Mouse (Mus musculus) forebrain, embryonic 12.5 days (tissue): ENCODE data around the gene Rap2a. TPM values are rescaled to one million over a fixed set of nuclear protein-coding genes. Genes with fewer than 3 reads are reported as not detected.

Experiments used
- ATAC-seq: fragments of 200-750 bp; cut with Nextera tagmentation; 2 replicates; pipeline ENCODE4 v1.8.0; 2017; ENCODE audit warnings: moderate TSS enrichment; ENCODE audit not compliant: low FRiP score
- H3K27ac ChIP-seq: fragments of 300-500 bp; sonication (generic); 2 replicates; pipeline ENCODE4 v1.5.1; 2016; ENCODE audit warnings: mild to moderate bottlenecking
- H3K27me3 ChIP-seq: fragments of 300-500 bp; sonication (generic); 2 replicates; pipeline ENCODE4 v1.6.1; 2016; ENCODE audit warnings: mild to moderate bottlenecking
- H3K36me3 ChIP-seq: fragments of 300-500 bp; sonication (generic); replicated peaks from 2 replicates; pipeline ENCODE4 v1.6.1; 2016; ENCODE audit warnings: mild to moderate bottlenecking
- H3K4me1 ChIP-seq: fragments of 300-500 bp; sonication (generic); 2 replicates; pipeline ENCODE4 v1.6.1; 2016
- H3K4me2 ChIP-seq: fragments of 300-500 bp; sonication (generic); 2 replicates; pipeline ENCODE4 v1.6.1; 2016; ENCODE audit warnings: mild to moderate bottlenecking, moderate library complexity
- H3K4me3 ChIP-seq: fragments of 300-500 bp; sonication (generic); replicated peaks from 2 replicates; pipeline ENCODE4 v1.5.1; 2016; ENCODE audit warnings: mild to moderate bottlenecking
- H3K9ac ChIP-seq: fragments of 300-500 bp; sonication (generic); 2 replicates; pipeline ENCODE4 v1.6.1; 2016; ENCODE audit warnings: mild to moderate bottlenecking
- H3K9me3 ChIP-seq: fragments of 300-500 bp; sonication (generic); 2 replicates; pipeline ENCODE4 v1.6.1; 2016
- WGBS: fragments of 180-500 bp; shearing (Covaris S2); methylation state at CpG from one replicate; pipeline ENCODE4 v1.1.7; 2016; 5-methylcytosine and 5-hydroxymethylcytosine counted together
- polyA plus RNA-seq: library from polyadenylated mRNA; unstranded; fragments of >200 nt; fragmentation: Nextera tagmentation; extraction: Ambion mirVana; gene quantifications from 2 replicates; pipeline ENCODE4 v1.2.1, GENCODE M21; 2016

Gene Rap2a
- polyA plus RNA-seq, 1 experiment from 2014 or later = 21.4 TPM

DNA sequence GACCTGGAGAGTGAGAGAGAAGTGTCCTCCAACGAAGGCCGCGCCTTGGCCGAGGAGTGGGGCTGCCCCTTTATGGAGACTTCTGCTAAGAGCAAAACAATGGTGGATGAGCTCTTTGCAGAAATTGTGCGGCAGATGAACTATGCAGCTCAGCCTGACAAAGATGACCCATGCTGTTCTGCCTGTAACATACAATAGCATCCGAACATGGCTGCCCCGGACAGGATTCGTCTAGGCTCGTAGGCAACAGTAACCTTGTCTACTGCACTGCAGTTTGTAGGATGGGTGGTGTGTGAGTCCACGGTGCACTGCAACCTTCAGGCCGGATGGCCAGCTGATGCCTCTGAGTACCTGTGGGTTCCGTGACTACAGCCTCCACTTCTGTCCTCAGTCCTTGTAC lies 25.4 kb downstream of the Rap2a start:
- no peak overlapping the region for H3K4me3 ChIP-seq
- no peak overlapping the region for H3K27ac ChIP-seq
- ATAC-seq = no peak
- H3K36me3 ChIP-seq = peaks cover 10% of the 10 kb centered on the region
- H3K4me1 ChIP-seq = peaks cover 16% of the 10 kb centered on the region
- no peaks in the 10 kb centered on the region for H3K9me3 ChIP-seq
- H3K9ac ChIP-seq = no peak overlapping the region
- H3K4me2 ChIP-seq = no peak overlapping the region
- 92% methylated on average over 12 of the region's 12 CpGs for WGBS
- H3K27me3 ChIP-seq = no peaks in the 10 kb centered on the region

DNA sequence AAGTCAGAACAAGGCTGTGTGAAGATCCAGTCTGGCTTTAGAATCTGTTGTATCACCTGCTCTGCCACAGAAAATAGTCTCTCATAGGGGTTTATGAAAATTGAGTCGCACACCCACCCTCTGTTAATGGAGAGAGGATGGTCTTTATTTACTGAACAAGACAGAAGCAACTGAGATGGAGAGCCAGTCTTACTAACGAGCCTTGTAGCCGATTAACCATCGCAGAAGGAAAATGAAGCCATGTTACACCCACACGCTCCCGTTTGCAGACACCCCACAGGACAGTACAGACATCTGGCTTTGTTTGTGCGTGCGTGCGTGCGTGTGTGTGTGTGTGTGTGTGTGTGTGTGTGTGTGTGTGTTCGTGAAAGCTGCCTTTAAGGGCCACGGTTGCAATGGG lies 26.2 kb downstream of the Rap2a start:
- 77% methylated on average over 12 of the region's 12 CpGs for WGBS
- no peak for ATAC-seq

DNA sequence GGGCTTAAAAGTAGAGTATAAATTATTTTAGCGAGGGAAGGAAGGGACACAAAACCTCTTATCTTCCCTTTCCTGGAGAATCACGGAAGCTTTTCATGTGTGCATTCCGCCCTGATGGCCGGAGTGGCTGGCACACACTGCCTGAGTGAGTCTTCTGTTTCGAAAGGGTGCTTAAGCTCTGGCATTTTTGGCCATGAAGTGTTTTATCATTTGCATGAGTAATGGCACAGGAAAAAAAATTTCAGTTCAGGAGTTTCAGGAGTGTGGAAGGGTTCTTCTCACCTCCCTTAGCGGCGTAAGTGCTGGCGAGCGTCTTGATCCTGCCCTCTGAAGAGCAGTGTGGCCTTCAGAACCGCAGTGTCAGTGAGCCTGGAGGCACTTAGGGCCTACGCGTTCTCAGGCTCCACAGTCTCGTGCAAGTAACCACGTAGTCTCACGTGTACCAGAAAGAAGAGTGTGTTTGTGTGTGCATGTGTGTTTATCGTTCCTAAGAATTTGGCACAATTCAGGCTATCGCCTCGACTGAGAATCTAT lies 26.8 kb downstream of the Rap2a start:
- no peaks in the 10 kb centered on the region for H3K9me3 ChIP-seq
- 96% methylated on average over 18 of the region's 18 CpGs for WGBS
- ATAC-seq = no peak

More for the DNA sequence above, 26.2 kb downstream of the Rap2a start:
- peaks cover 16% of the 10 kb centered on the region for H3K4me1 ChIP-seq
- peaks cover 10% of the 10 kb centered on the region for H3K36me3 ChIP-seq
- no peak overlapping the region for H3K9ac ChIP-seq
- no peaks in the 10 kb centered on the region for H3K9me3 ChIP-seq
- H3K4me2 ChIP-seq = no peak overlapping the region
- H3K27me3 ChIP-seq = no peaks in the 10 kb centered on the region
- H3K4me3 ChIP-seq = no peak overlapping the region
- no peak overlapping the region for H3K27ac ChIP-seq

DNA sequence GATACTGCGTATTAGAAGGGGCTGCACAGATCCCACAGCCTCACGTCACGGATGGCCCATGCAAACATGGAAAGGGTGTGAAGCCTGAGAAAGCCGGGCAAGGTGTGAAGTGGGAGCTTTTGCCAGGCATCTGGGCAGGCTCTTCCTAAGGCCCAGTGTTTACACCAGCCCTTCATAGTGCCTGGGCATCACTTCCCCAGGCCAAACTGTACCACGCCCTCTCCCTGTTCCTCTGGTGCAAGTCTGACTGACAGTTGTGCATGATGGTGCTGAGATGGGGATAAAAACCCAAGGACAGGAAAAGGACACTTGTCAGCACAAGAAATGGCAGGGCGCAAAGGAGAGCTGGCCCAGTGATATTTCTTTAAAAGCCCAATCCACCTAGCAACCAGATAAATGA lies 27.7 kb downstream of the Rap2a start:
- H3K4me1 ChIP-seq = peaks cover 16% of the 10 kb centered on the region
- 93% methylated on average over 6 of the region's 6 CpGs for WGBS
- no peak overlapping the region for H3K4me2 ChIP-seq
- H3K27ac ChIP-seq = no peak overlapping the region
- no peaks in the 10 kb centered on the region for H3K27me3 ChIP-seq
- H3K9ac ChIP-seq = no peak overlapping the region
- no peak overlapping the region for H3K4me3 ChIP-seq
- no peak for ATAC-seq
- no peaks in the 10 kb centered on the region for H3K9me3 ChIP-seq
- peaks cover 10% of the 10 kb centered on the region for H3K36me3 ChIP-seq

More for the DNA sequence above, 26.8 kb downstream of the Rap2a start:
- Histone ChIP-seq H3K27me3 (no peaks in the 10 kb centered on the region), H3K9ac (no peak overlapping the region), H3K4me2 (no peak overlapping the region), H3K4me3 (no peak overlapping the region), H3K27ac (no peak overlapping the region), H3K4me1 (peaks cover 16% of the 10 kb centered on the region), H3K36me3 (peaks cover 10% of the 10 kb centered on the region)

DNA sequence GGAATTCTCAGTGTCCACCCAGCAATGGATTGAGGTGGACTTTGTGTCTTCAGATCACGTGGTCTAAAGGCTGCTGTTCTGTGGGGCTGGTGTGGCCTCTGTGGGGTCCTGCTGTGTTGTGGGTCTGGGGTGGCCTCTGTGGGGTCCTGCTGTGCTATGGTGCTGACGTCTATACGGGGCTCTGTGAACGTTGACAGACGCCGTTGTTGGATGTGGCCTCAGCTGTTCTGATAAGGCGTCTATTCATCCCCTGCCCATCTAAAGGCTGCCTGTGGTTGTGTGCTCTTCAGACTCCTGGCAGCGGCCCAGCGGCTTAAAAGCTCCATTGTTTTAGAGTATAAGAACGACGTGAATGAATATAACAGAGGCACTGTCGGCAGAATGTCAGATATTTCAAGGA lies 29.3 kb downstream of the Rap2a start:
- Histone ChIP-seq H3K4me1 (peaks cover 16% of the 10 kb centered on the region), H3K4me2 (no peak overlapping the region), H3K36me3 (peaks cover 10% of the 10 kb centered on the region), H3K9ac (no peak overlapping the region), H3K4me3 (no peak overlapping the region), H3K27me3 (no peaks in the 10 kb centered on the region), H3K27ac (peak overlapping the region; percentile 76), H3K9me3 (no peaks in the 10 kb centered on the region)
- ATAC-seq = peak; percentile 77
- WGBS = 18% methylated on average over 12 of the region's 12 CpGs

DNA sequence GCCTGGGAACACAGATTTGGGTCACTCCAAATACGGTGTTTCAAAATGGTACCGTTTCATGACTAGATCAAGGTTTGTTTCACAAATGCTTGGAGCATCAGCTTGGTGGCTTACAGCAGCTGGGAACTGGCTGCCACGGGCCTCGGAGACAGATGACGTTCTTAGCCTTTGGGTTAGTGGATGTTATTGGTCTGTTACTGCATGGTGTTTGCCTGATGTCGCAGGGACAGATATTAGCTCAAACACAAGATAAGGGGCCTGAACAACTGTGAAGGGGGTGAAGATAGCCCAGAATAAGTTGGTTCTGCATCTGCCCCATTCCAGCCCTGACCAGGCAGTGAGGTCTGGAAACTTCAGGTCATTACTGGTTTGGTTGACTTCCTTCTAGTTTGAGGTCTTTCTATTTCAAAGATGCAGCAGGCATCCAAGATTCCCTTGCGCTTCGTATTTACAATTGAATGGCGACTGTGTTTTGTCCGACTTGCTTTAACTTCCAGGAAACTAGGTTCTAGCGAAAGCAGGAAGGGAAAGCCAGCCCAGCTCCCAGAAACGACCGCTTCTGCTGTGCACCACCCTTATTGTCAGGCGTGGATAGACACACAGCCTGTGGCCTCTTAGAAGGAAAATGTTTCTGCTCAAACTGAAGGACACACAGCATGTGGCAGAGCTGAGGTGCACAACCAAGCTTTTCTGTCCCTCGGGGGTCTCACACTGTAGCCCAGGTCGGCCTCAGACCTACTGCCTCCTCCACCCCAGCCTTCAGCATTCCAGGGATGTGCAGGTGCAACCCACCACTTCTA lies 30.5 kb downstream of the Rap2a start:
- peaks cover 16% of the 10 kb centered on the region for H3K4me1 ChIP-seq
- no peak overlapping the region for H3K9ac ChIP-seq
- no peak for ATAC-seq
- H3K27me3 ChIP-seq = no peaks in the 10 kb centered on the region
- H3K4me3 ChIP-seq = no peak overlapping the region
- WGBS = 90% methylated on average over 16 of the region's 16 CpGs
- H3K4me2 ChIP-seq = no peak overlapping the region
- no peak overlapping the region for H3K27ac ChIP-seq
- no peaks in the 10 kb centered on the region for H3K9me3 ChIP-seq
- H3K36me3 ChIP-seq = peaks cover 7% of the 10 kb centered on the region

DNA sequence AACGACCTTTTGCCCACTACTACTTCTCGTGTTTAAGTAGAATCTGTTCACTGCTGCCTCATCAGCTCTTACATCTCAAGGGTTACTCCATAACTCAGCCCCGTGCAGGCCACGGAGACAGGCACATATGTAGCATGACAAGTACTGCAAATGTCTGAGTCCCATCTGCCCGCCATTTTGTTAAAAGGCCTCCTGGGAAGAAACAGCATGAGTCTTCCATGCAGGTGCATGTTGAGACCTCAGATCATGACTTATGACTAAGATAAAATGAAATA lies 31.1 kb downstream of the Rap2a start:
- Histone ChIP-seq H3K9me3 (no peaks in the 10 kb centered on the region), H3K9ac (no peak overlapping the region), H3K4me1 (peaks cover 16% of the 10 kb centered on the region), H3K4me3 (no peak overlapping the region), H3K27ac (no peak overlapping the region), H3K27me3 (no peaks in the 10 kb centered on the region), H3K36me3 (peaks cover 4% of the 10 kb centered on the region), H3K4me2 (no peak overlapping the region)
- ATAC-seq = no peak
- 87% methylated on average over 5 of the region's 5 CpGs for WGBS

DNA sequence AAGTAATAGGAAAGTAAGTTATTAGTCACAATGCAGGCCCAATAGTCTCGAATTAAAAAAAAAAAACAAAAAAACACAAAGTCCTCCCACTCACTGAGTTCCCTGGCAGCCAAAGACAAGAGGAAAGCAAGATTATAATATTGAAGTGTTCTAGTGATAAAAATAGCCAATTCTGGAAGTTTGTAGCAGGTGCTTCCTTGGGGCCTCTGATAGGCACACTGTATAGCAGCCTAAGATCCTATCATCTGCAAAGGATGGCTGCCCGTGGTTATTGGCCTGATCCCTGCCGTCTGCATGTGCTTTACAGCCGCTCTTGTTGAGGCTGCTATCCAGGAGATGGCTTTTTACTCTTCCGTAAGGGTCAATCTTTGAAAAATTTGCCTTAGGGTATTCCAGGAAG lies 33.6 kb downstream of the Rap2a start:
- ATAC-seq = no peak
- Histone ChIP-seq H3K27me3 (no peaks in the 10 kb centered on the region), H3K4me1 (peaks cover 11% of the 10 kb centered on the region), H3K4me2 (no peak overlapping the region), H3K9ac (no peak overlapping the region), H3K4me3 (no peak overlapping the region), H3K9me3 (no peaks in the 10 kb centered on the region), H3K27ac (no peak overlapping the region), H3K36me3 (no peaks in the 10 kb centered on the region)
- WGBS = 91% methylated on average over 5 of the region's 5 CpGs

DNA sequence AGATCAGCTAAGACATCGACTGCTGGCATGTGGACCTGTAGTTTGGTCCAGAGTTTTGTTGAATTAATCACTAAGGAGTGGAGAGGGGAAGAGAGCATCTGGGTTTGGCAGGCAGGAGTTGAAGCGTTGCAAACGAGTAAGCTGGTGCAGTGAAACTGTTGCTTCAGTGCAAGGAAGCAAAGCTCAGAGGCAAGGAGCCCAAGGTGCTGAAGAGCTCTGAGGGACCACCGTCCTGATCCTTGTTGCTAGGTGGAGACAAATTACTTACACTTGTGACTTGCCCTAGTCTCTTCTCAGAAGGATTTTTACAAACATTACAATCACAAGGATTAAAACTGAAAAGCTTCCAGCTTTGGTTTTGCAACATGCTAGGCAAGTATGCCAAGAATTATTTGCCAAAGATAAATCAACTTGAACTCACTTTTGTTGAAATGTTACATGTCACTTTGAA lies 36.6 kb downstream of the Rap2a start:
- 71% methylated on average over 4 of the region's 4 CpGs for WGBS
- no peak overlapping the region for H3K4me3 ChIP-seq
- no peak overlapping the region for H3K4me2 ChIP-seq
- no peaks in the 10 kb centered on the region for H3K27me3 ChIP-seq
- no peaks in the 10 kb centered on the region for H3K9me3 ChIP-seq
- no peak for ATAC-seq
- no peak overlapping the region for H3K9ac ChIP-seq
- no peaks in the 10 kb centered on the region for H3K36me3 ChIP-seq
- H3K4me1 ChIP-seq = no peaks in the 10 kb centered on the region
- H3K27ac ChIP-seq = no peak overlapping the region

DNA sequence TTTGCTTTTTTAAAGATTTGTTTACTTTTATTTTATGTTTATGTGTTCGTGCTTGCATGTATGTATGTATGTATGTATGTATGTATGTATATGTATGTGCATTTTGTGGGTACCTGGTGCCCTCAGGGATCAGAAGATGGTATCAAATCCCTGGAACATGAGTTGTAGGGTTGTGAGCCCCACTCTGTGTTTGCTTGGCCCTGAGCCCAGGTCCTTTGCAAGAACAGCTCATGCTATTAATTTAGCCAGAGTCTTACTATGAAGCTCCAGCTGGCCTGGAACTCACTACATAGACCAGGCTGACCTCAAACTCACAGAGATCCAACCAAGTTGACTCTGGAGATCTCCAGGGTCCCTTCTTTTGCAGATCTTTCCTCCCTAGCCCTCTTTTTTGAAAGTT lies 37.1 kb downstream of the Rap2a start:
- 75% methylated on average over 1 of the region's 1 CpGs for WGBS
- ATAC-seq = no peak
- H3K9ac ChIP-seq = no peak overlapping the region
- no peak overlapping the region for H3K27ac ChIP-seq
- no peaks in the 10 kb centered on the region for H3K9me3 ChIP-seq
- no peaks in the 10 kb centered on the region for H3K4me1 ChIP-seq
- no peaks in the 10 kb centered on the region for H3K36me3 ChIP-seq
- no peaks in the 10 kb centered on the region for H3K27me3 ChIP-seq
- H3K4me3 ChIP-seq = no peak overlapping the region
- no peak overlapping the region for H3K4me2 ChIP-seq

DNA sequence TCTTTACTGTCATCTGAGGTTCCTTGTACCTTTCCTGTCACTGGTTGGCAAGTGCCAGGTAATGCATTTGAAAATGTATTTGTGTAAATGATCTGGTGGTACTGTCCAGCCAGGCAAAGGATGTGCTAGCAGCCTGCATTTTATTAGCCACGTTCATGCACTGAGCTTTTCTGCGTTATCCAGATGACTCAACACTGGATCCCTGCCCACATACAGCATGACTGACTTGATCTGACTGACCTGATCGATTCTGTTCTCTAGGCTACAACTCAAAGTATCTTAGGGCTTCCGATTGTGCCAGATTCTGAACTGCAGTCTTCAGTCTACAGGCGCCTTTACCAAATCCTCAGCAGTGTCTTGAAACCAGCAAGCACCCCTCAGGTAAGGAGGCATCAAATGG lies 40.5 kb downstream of the Rap2a start:
- Histone ChIP-seq H3K9ac (no peak overlapping the region), H3K27me3 (no peaks in the 10 kb centered on the region), H3K9me3 (no peaks in the 10 kb centered on the region), H3K36me3 (no peaks in the 10 kb centered on the region), H3K4me1 (no peaks in the 10 kb centered on the region), H3K4me3 (no peak overlapping the region), H3K27ac (no peak overlapping the region), H3K4me2 (no peak overlapping the region)
- 85% methylated on average over 5 of the region's 5 CpGs for WGBS
- no peak for ATAC-seq

DNA sequence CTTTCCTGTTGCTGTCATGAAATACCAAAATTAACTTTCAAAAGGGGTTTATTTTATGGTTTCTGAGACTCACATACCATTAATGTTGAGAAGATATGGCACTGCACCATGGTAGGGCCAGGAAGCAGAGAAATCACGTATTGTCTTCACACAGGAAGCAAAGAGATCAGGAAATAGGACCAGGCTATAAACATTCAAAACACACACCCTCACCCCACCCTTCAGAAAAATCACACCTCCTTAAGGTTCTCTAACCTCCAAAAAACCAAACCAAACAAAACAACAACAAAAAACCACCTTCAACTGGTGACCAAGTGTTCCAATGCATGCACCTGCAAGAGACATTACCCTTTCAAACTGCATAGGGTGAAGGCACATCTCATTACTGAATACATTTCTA lies 41.7 kb downstream of the Rap2a start:
- ATAC-seq = no peak
- no peaks in the 10 kb centered on the region for H3K27me3 ChIP-seq
- H3K4me3 ChIP-seq = no peak overlapping the region
- 84% methylated on average over 1 of the region's 1 CpGs for WGBS
- H3K4me1 ChIP-seq = no peaks in the 10 kb centered on the region
- no peak overlapping the region for H3K9ac ChIP-seq
- H3K4me2 ChIP-seq = no peak overlapping the region
- H3K36me3 ChIP-seq = no peaks in the 10 kb centered on the region
- no peaks in the 10 kb centered on the region for H3K9me3 ChIP-seq
- no peak overlapping the region for H3K27ac ChIP-seq

DNA sequence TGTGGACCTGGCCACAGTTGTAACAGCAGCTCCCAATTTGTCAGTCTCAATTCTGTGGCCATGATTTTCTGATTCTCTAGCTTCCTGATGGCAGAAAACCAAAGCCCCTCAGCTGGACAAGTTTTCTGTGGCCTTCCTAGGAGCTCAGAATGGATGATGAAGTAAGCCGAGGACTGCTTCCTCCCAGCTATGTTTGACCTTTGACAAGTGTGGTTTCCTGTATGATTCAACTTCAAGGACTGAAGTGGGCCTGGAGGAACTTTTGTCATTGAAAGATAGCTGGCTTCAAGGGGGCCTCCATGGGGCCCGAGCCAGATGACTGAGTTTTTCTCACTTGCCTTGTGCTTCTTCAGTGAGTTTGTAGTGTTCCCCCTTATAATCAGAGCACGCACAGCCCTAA lies 42.6 kb downstream of the Rap2a start:
- 90% methylated on average over 3 of the region's 3 CpGs for WGBS
- no peaks in the 10 kb centered on the region for H3K36me3 ChIP-seq
- H3K9ac ChIP-seq = no peak overlapping the region

More for the DNA sequence above, 42.6 kb downstream of the Rap2a start:
- Histone ChIP-seq H3K4me2 (no peak overlapping the region), H3K9me3 (no peaks in the 10 kb centered on the region), H3K4me1 (no peaks in the 10 kb centered on the region), H3K27ac (no peak overlapping the region), H3K27me3 (no peaks in the 10 kb centered on the region), H3K4me3 (no peak overlapping the region)
- ATAC-seq = no peak
